Mouse (Mus musculus) liver, adult 2 months (tissue): ENCODE results near the gene Deup1.

Source experiments
- CTCF ChIP-seq: fragments of 200-500 bp; IDR thresholded peaks from 2 replicates; pipeline ENCODE4 v1.5.1; 2011; ENCODE audit warnings: low read depth, low read length, control low read depth
- POLR2A ChIP-seq: fragments of 200-500 bp; IDR thresholded peaks from 2 replicates; pipeline ENCODE4 v1.6.1; 2011; ENCODE audit warnings: low read length, control low read depth; ENCODE audit not compliant: insufficient read depth; ENCODE audit errors: extremely low read depth

GRCm38 (mm10) chr9:15537455-15538048 lies 90.2 kb downstream of the Deup1 start:
- TF ChIP-seq CTCF: peak; percentile 18; the same call in 1 of the 2 replicates
- no peak for TF ChIP-seq POLR2A
